Mouse (Mus musculus) ES-CJ7 (cell line): ENCODE data around the gene Tmem50b.
"Not testable (repeated sequence)": the region's sequence is repeated elsewhere in the genome, so short reads cannot be mapped to it uniquely, and the experiment has no call there.

Experiments
- DNase-seq: peaks from one replicate; pipeline ENCODE4 v3.0.0; 2011; ENCODE audit warnings: low read depth, low spot score

The Tmem50b gene

DNA sequence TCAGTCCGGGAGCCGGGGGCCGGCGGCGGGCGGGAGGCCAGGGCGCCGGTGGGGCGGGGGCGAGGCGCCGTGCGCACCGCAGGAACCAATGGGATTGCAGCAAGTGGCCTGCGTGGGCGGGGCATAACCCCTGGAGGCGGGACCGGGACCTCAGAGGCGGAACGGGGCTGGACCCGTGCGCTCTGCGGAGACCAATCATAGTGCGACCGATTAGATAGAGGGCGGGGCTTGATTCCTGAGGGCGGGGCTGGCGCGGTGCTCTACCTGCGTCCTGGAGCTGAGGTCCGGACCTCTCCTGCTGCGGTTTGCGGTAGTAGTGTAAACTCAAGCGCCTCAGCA is at the start of gene Tmem50b:
Gene Tmem50b (minus strand): TSS at position 129 of the 339 bp plus-strand sequence.
- DNase-seq, result peak; percentile 97

DNA sequence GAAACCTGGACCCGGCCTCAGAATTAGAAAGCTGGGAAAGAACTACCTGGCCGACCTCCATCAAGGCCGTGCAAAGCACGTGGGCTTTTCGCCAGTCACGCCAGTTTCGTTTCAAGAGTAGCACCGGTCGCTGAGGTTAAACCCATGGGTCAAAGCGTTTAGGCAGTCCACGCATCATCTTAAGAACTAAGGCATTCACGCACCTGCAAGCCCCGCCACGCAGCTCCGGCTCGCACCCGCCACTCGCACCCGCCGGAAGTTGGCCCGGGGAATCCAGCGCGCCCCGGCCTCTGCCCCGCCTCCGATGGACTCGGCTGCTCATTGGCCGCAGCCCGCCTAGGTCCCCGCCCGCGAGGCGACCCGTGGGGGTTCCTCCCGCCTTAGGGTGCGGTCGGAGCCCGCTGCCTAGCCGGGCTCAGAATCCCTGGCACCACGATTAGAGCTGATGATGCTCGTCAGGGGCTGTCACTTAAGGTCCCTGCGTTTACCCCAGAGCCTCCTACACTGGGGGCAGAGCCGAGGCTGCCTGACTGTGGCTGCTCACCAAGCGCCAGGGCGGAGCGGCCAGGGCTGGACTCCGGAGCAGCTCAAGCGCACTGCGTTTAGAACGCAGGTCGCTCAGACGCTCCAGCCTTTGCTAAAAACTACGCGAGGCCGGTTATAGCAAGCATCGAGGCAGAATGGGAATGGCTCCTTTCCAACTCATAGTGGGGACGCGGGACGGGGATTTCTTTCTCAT is 49.2 kb upstream of the Tmem50b start, which contains the start of gene Gart:
Gene Gart (minus strand): TSS at position 272 of the 739 bp plus-strand sequence.
- DNase-seq, result peak; percentile 85

DNA sequence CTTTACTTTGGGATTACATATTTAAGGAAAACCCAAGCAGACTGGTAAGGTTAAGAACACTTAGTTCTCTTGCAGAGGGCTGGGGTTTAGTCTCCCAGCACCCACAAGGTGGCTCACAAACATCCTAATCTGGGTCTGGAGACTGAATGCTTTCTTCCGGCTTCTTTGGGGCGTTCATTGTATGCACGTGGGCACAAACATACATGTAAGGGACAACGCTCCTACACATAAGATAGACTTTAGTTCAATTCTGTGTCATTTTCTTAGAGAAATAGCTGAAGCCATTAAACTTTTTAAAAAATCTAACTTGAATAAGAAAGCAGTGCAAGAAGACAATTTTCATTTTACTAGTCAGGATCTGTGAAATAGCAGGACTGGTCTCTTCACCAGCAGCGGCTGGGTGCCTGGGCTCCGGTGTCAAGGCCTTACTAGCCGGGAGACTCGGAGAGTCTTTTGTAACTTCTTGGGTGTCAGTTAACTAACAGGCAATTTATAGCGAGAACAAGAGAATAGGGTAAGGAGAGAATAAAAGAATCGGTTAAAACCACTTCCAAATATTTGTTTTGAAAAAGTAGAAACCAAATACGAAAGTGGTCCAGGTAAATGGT is 48.5 kb upstream of the Tmem50b start:
- peak; percentile 62 for DNase-seq

DNA sequence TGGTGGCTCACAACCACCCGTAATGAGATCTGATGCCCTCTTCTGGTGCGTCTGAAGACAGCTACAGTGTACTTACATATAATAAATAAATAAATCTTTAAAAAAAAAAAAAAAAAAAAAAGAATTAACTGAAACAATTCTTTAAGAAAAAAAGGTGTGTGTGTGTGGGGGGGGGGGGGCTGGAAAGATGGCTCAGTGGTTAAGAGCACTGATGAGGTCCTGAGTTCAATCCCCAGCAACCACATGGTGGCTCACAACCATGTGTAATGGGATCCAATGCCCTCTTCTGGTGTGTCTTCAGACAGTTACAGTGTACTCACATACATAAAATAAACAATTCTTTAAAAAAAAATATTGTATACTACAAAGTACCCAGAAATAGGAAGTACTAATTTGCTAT is 47.8 kb upstream of the Tmem50b start:
- DNase-seq, result not testable (repeated sequence)

DNA sequence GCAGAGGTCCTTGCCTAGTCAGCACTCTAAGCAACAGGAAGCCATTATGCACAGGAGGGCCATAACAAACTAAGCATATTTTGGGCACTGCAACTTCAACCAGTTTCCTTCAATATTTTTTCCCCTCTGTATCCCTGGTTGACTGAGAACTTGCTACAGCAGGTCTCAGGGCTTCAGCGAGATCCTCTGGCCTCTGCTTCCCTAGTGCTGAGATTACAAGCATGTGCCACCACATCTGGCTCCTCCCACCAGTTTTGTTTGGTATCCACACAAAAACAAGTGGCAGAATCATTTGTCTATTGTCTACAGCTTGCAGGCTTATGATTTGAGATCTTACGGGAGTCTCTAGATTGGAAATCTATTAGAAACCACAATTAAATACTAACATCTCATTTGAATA is 47.3 kb upstream of the Tmem50b start:
- no peak for DNase-seq

DNA sequence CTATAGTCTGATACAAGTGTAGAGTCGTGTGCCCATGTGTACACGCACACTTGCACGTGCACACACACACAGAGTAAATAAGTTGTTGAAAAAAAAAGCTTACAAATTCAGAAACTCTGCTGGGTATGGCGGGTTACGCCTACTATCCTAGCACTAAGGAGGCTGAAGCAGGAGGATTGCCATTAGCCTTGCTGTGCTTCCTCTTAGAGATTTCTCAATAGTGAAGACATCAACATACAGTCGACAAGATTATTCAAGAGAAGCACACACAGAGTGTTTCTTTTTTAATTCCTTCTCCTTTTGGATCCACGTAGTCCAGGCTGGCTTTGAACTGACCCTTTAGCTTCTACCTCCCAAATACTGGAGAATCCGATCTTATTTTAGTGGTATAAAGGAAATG is 42.6 kb upstream of the Tmem50b start:
- DNase-seq, result no peak

DNA sequence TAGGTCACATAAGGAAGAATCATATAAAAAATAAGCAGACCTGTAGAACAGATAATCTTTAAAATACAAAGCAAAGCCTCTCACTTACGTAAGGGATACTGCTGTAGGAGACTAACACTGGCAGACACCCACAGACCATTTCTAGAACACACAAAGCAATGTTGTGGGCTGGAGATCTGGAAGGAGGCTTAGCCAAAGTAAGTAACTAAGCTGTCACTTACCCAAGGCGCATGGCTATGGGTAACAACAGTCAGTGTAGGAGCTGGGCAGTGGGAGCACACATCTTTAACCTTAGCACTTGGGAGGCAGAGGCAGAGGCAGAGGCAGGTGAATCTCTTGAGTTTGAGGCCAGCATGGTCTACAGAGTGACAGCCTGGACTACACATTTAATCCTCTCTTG is 42.0 kb upstream of the Tmem50b start:
- no peak for DNase-seq

DNA sequence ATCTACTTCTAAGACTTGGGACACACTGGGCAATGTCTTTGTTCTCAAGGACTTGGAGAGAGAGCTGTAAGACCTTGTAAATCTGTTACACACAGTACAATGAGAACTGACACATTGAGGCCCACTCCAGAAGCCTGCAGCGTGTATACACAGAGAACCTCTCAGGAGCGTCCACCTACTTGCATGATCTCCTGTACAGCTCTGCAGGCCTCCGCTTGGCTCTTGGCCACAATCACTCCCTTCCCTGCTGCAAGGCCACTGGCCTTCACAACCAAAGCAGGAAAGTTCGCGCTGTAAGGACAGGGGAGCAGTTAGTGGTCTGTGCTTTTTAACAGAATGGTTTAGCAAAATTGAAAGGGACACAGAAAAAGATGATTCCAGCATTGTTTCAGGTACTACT is 41.6 kb upstream of the Tmem50b start:
- no peak for DNase-seq

DNA sequence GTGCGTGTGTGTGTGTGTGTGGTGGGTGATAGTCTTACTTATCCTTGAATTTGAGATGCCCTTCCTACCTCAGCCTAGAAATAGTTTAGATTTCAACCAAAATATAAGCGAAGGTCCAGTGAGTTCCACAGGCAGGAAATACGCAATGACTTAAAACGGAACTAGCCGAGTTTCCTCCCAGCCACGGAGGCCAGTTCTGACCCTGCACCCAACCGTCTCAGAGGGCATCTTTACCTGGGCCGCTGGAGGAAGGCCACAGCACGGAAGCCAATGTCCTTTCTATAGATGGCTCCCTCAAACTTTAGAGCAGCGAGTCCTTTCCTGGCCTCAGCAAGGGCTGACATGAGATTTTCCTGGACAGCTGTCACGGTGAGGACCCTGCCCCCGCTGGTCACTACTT is 36.0 kb upstream of the Tmem50b start:
- no peak for DNase-seq

DNA sequence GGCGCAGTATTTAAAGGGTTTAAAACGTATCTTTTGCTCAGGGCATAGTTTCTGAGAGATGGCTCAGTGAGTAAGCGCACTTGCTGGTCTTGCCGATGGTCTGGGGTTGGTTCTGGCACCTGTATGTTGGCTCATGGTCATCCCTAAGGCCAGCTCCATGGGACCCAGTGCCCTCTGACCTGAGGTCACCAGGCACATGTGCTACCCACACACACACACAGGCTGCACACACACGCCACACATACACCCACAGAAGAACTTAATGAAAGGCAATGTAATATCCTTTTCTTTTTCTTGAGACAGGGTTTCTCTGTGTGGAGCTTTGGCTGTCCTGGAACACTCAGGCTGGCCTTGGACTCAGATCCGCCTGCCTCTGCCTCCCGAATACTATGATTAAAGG is 35.3 kb upstream of the Tmem50b start:
- no peak for DNase-seq

DNA sequence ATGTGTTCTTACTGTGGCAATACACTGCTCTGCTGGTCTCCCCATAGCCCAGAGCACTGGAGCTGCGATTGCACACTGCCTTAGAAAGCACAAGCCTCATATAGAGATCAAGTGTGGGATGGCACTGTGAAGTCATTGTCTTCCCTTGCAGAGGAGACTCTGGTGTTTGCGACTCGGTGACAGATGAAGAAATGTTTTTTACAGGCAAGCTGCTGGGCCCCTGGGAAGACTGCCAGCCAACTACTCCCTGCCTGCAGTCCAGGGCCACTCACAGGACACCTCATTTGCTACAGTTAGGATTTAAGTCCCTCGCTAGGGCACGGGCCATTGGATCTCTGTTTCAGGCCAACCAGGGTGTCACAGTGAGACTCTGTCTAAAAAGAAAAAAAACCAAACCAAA is 34.8 kb upstream of the Tmem50b start:
- DNase-seq, result no peak

DNA sequence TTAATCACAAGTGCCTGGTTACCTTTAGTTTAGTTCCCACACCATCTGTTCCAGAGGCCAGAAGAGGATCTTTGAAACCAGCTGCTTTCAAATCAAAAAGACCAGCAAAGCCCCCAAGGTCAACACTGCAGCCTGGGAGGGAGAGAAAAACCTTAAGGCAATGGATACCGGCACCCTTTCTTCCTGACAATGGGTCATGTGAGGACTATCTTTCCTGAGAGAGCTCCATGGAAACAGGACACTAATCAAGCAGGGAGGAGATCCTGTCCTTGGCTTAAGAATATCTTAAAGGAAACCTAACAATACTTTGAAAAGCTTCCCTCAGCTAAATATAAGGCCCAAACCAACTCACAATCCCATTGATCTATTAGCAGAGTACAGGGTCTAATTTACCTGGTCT is 33.0 kb upstream of the Tmem50b start:
- no peak for DNase-seq

DNA sequence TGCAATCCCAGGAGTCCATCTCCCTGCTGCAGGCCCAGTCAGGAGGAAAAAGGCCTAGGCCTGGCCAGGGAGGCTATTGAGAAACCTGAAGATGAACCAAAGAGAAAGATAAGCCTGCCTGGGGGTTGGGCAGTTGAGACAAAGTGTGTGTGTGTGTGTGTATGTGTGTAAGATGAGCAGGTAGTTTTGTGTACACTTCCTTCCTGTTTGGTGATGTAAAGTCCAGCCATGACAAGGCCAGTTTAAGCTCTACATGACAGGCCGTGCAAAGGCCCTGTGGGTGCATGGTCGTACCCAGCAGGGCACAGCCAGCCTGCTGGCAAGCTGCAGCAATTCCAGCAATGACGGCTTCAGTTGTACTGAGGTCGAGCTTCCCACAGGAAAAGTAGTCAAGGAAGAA is 32.1 kb upstream of the Tmem50b start:
- no peak for DNase-seq

DNA sequence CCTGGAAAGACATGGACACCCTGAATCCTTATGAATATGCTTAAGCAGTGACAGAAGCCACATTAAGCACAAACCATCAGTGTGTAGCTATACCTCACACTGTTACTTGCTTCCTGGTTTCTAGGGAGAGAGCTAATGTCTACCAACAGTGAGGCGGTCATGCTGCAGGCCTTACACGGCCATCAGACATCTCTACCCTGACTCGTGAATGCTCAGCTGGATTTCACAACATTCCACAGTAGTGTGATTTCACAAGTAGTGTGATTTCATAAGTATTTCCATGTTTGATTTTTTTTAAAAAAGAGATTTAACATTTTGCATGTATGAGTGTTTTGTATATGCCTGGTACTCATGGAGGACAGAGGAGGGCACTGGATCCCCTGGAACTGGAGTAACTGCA is 31.1 kb upstream of the Tmem50b start:
- DNase-seq, result no peak

DNA sequence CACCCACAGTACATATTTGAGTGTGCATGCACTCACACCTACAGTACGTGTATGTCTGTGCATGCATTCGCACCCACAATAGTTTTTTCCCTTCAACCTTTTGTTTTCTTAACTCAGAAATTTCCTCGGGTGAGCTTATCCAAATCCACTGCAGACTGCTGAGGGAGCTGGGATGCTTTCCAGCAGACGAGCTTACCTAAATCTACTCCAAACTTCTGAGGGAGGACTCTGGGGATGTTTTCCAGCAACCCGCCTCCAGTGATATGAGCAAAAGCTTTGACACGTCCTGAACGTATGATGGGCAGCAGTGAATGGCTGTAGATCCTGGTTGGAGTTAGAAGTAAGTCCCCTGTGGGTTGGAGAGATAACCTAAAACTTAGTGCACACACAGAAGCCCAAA is 30.2 kb upstream of the Tmem50b start:
- no peak for DNase-seq

DNA sequence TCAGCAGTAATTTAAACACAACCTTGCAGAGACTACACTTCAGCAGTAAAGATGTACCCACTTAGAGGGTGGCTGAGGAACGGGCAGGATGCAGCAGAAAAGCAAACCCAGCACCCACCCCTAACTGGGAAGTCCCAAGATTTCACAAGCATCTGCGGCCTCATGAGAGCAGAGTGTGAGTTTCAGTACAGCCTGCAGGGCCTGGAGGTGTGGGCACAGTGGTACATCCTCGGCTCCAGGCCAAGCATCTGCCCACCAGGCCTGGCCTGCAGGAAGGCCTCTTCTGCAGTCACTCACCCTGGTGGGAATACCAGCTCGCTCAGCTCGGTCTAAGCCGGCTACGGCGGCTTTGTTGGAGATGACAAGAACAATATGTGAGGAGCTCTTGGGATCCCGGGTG is 25.5 kb upstream of the Tmem50b start:
- no peak for DNase-seq

DNA sequence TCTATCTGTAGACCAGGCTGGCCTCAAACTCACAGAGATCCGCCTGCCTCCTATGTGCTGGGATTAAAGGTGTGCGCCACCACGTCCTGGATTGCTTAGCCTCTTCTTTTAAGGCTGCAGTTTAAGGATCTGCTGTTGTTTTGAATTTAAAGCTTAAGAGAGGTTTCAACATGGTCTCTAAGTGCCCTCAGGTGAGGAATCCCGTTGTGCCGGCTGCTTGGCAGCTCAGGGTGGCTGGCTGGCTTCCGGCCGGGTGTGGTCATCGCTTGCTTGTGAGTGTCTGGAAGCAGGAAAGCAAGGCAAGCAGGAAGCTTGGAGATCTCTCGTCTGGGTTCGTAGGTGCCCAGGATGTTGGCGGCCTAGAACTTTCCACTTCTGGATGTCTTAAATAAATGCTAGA is 23.4 kb upstream of the Tmem50b start:
- DNase-seq, result peak; percentile 51

DNA sequence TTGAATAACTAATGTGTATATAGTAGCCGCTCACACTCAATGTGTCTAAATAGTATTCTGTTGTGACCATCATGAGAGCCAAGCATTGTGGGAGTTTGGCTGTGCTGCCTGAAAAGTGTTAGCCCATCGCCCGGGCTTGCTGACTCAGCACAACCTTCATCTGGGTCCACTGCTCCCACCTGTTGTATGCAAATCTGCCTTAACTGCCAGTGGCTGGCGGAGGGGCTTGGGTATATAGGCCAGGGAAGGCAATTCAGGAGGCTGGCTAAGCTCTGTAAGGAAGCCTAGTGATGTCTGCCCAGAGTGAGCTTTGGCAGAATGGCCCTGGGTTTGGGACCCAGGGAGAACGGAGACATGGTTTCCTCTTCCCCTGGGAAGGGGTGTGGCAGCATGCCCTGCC is 22.6 kb upstream of the Tmem50b start:
- peak; percentile 41 for DNase-seq

DNA sequence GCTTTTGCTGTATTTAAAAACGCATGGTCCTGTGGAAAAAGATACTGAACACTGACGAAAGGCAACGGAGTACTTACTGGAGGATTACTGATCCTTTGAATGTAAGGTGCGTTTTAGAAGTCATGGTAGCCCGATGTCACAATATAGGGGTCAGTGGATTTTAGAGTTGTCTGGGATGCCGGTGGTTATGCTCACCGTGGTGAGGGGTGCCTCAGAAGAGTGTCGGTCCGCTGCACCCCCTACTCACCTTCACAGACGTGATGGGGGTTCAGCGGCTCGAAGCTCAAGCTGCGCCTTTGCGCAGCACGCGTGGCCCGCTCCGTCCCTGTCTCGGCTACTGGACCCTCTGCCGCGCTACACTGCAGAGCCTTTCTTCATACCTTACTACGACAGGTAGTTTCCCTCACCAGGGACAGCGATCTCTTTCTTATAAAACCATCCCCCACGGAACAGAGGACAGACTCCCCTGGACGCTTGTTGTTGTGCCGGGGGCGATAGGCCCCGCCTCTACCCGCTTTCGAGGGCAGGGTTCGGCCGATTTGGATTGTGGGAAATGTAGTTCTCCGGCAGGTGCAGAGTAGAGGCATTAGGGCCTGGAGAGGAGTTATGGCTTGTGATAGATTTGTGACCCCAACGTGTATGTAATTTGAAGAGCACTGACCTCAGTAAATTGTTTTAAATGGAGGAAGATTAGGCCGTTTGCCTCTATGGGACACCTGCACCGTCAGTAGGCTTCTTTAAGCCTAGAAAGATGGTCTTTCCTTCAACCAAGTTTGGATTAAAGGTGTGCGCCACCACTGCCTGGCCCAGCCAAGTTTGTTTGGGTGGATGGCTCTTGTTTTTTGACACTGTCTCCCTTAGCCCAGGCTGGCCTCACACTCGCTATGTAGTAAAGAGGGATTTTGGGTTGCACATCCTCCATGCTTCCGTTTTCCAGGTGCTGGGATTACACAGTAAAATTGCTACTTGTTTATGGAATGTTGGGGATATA is 21.2 kb upstream of the Tmem50b start, which contains the start of gene Dnajc28:
Gene Dnajc28 (minus strand): TSS at position 516 of the 991 bp plus-strand sequence.
- peak; percentile 73 for DNase-seq

DNA sequence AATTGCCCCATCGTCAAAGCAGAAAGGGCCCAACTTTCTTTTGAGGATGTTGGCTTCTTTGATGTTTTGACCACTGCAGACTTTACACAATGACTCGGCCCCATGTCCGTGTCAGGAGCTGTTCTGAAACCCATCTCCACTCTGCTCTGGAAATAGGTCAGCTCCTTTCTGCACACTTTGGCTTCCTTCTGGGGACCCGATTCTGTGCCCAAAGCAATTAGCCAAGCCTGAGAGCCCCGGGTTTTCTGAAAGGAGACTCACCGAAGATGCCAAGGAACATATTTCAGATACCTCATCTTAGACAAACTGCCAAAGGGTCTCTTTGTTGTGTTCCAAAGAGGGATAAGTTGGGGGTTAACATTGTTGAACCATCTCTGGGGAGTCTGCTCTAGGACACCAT is 17.0 kb upstream of the Tmem50b start:
- no peak for DNase-seq

DNA sequence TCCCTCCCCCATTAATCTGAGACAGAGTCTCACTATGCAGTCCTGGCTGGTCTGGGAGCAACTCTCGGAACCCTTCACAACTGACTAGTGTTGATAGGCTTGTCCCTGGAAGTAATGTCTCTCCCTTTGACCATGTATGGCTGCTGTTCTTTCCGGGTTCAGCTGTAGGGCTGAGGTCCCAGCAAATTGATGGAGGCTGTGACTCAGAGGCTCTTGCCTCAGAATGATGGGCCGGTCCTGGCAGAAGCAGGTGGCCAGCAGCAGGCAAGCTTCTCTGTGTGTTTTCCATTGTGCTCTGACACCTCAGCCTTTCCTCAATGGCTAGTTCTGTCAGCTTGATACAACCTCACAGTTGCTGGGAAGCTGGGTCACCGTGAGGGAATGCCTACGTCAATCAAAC is 14.9 kb upstream of the Tmem50b start:
- no peak for DNase-seq

DNA sequence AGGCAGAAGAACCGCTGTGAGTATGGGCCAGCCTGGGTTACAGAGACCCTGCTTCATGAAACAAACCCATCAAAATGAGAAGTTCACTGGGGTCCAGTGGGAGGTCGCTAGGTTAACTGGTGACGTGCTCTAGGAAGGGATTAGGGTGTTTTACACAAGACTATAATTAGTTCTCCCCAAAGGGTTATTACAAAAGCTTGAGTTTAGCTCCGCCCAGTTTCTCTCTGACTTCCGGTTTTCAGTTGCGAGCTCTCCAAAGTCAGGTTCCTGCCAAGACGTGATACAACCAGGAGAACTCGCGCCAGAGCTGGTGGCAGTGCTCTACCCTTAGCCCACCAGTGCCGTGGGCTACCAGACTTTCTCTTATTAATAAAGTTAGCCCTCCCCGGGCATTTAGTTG is 13.6 kb upstream of the Tmem50b start:
- no peak for DNase-seq
